Mouse (Mus musculus): Measurements from ENCODE around the gene Nmnat2.
A peak's percentile ranks its signal among the peaks of the same experiment; 100 is the strongest.

Gene Nmnat2

GRCm38 (mm10) chr1:153021034-153021638 is 66.3 kb downstream of the Nmnat2 start:
- no peak for DNase-seq

GRCm38 (mm10) chr1:153023018-153023417 is 68.2 kb downstream of the Nmnat2 start:
- DNase-seq = no peak

DNA sequence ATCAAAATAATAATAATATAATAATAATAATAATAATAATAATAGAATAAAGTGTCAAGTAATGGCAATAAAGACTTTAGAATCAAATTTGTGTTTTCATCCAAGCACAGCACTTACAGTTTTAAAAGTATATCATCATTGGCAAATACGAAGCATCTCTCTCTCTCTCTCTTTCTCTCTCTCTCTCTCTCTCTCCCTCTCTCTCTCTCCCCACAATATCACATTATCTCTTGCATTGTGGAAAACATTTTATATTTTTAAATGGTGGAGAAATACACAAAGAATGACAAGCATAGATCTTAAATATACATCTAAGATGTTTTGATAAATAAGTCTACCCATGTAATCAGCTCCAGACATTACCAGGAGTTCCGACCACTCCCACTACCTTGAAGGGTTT is 69.1 kb downstream of the Nmnat2 start:
- no peak for DNase-seq

DNA sequence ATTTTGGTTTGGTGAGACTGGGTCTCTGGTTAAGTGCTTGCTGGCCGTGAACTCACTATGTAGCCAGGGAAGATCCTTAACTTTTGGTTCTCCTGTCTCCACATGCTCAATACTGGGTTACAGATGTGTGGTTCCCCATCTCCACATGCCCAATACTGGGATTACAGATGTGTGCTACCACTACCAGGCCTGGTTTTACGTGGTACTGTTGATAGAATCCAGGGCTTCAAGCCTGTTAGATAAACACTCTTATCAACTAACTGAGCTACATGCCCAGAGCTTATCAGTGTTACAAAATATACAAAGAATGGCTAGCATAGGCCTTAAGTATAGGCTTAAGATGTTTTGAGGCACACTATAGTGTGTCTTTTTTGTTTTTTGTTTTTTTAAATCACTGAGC is 69.7 kb downstream of the Nmnat2 start:
- DNase-seq = no peak

DNA sequence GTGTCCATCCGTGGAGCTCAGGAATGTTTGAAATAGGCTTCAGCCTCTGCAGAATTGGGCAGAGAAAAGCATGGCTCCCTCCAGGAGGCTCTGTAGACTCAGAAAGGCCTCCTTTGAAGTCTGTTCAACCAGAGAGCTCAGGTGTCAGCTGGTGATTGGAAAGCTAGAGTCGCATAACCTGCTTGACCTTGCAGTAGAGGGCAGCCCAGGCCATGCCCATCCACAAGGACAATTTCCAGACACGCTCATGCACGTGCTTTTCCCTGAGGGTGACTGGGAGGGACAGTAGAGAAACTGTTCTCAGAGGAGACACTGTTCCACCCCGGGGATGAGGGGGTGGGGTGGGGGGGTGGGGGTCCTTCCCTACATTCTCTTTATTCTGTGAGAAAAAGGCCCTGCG is 76.6 kb downstream of the Nmnat2 start:
- DNase-seq = no peak

GRCm38 (mm10) chr1:153031954-153032353 is 77.2 kb downstream of the Nmnat2 start:
- DNase-seq = no peak

- DNase-seq = no peak
Observed at GRCm38 (mm10) chr1:153033145-153033908, 78.5 kb downstream of the Nmnat2 start.

- DNase-seq = no peak
Observed at GRCm38 (mm10) chr1:153034064-153034463, 79.3 kb downstream of the Nmnat2 start.

DNA sequence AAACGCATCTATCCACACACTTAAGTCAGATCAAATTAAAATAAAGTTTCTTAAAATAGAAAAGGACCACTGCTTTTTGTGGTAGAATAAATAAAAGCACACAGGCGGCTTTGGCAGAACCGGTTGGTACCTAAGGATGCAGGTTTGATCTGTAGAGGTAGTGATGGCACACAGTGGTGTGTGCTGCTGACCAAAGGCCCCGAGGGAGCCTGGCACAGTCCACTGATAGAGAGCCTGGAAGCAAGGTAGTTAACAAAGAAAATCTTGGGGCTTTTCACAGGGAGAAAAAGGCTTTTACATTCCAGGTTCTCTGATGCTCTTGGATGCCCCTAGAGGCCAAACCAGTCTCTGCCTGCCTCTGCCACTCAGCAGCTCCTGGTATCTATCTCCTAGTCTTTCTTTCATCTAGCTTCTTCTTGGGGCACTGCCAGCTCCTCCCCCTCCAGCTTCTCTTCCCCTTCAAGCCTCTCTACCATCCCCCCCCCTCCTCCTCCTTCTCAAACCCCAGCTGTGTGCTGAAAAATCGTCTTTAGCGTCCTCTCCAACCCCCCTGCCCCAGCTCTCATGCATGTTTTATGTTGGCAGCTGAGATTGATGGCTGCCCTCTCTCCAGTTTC is 80.6 kb downstream of the Nmnat2 start:
- DNase-seq = peak; percentile 64

DNA sequence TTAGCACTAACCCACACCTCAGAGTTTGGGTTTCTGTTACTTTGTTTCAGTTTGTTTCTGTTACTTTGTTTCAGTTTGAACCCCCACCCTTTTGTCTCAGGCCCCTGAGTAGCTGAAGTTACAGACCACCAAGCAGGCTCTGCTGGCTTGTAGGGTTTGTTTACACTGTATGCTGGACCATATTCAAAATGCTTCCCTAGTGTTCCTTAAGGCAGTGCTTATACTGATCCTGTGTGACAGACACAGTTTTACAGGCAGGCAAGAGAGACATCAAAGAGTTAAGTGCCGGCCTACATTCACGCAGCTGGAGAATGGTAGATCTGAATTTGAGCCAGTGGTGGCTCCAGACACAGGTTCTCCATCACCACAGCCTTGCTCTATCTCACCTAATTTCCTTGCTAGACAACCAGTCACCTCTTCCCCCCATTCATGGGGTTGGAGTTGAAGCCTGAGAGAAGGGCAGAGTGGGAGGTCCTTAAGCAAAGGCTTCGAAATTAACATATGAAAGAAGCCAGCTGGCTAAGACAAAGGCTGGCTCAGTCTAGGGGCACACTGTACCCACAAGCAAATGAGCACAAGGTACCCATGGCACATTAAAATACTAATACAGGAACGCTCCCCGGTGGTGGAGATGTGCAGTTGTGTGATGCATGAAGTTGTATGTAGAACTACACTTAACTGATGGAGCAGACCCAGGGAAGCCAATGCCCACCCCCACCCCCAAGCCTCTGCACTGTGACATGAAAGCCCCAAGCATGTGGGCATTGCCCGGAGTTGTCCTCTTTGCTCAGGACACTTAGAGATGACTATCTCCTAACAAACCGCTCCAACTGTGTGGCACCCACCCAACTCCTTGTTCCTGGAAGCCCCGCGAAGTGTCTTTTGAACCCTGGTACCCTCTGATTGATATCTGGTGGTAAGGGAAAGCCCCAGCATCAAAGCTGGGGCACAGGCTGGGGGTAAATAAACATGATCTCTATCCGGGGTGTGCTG is 82.9 kb downstream of the Nmnat2 start:
- no peak for DNase-seq

- peak; percentile 21 for DNase-seq
Observed at GRCm38 (mm10) chr1:153040091-153040490, 85.3 kb downstream of the Nmnat2 start.

GRCm38 (mm10) chr1:153041046-153041445 is 86.3 kb downstream of the Nmnat2 start:
- DNase-seq = no peak

GRCm38 (mm10) chr1:153042318-153042717 is 87.5 kb downstream of the Nmnat2 start:
- DNase-seq = no peak

DNA sequence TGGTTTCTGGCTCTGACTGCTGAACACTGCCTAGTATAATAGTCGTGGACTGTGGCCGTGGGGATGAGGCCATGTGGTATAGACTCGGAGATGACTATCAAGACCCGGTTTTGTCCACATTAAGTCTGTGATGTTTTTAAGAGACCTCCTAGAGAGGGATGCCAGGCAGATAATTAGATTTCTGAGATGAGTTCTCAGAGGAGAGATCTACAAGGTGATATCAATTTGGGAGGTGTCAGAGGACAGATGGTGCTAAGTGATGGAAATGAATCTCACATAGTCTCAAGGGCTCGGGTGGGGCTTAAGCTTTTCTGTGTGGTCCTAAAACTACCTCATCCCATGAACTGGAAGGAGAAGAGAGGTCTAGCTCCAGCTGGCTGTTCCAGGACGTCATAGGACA is 88.5 kb downstream of the Nmnat2 start:
- DNase-seq = no peak

GRCm38 (mm10) chr1:153045368-153045767 is 90.6 kb downstream of the Nmnat2 start:
- no peak for DNase-seq

- peak; percentile 72 for DNase-seq
Observed at GRCm38 (mm10) chr1:153048147-153048878, 93.5 kb downstream of the Nmnat2 start.

DNA sequence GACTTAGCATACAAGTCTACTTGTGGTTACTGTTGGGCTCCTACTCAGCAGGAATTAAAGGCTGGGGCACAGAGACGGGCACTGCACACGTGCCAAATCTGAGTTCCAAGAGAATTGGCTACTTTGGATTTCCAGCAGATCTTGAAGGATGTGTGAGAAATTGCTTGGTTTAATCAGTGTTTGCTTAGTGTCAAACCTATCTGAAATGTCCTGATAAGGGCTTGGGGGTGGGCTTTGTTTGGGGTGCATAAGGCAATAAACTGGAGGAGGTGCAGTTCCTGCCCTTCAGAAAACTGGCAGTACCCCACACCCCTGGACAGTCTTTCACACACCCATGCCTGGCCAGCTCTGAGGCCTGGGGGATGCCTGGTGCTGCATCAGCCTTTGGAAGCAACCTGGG is 94.7 kb downstream of the Nmnat2 start:
- DNase-seq = no peak

DNA sequence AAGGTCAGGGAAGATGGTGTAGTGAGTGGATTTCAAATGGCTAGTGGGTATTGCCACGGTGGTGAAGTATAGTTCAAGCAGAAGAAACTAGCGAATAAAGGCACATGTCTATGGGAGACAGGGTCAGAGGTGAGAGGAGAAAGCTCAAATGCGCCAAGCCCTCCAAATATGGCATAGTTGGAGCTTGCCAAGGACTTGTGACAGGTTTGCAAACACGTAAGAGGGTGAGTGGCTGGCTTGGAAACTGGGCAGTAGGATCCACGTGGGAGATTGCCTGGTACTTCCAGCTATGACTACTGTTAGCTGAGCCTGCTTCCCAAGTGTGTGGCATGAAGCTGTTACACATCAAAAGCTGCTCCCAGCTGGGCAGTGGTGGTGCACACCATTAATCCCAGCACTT is 96.7 kb downstream of the Nmnat2 start:
- DNase-seq = no peak

DNA sequence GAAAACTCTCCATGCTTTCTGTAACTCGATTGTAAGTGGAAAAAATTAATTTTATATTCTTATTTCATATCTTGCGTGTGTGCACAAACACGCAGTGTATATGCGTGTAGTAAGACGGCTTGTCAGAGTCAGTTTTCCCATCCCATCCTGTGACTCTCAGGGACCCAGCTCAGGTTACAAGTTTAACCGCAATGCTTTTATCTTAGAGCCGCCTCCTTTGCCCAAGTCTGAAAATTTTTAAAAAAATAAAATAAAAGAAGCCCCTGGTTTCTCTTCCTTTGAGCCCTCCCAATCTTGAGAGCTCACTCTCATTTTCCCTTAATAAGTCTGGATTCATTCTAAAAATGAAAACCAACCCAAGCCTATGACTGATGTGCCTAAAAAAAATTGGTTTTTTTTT is 98.8 kb downstream of the Nmnat2 start:
- no peak for DNase-seq

DNA sequence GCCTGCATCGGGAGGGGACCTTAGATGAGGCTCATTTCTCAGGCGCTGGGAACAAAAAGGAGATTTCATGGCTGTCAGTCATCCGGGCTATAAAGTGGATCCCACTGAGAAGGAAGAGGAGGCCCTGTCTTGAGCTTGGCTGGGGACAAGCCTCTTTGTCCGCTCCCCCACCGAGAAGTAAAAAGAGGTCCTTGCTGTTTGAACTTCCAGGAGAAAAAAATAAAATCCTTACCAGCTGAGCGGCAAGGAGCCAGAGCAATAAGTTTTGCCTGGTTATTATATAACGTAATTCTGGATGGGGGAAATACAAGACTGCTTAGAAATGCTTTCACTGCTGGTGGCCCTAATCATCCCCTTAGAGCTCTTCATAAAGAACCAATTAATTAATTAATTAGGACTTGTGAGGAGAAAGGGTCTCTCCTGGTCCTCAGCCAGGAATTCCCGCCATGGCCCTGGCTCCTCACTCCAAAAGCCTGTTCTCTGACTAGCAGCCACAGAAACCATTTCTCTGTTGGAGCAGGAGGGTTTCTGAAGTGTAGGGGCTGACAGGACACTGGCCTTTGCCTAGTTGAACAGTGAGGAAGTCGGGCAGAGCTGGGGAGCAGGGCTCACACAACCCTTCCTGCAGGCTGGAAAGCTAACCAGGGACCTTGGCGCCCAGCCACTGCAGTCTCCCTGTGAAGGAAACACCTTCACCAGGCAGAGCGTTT is 99.5 kb downstream of the Nmnat2 start:
- DNase-seq = peak; percentile 46

DNA sequence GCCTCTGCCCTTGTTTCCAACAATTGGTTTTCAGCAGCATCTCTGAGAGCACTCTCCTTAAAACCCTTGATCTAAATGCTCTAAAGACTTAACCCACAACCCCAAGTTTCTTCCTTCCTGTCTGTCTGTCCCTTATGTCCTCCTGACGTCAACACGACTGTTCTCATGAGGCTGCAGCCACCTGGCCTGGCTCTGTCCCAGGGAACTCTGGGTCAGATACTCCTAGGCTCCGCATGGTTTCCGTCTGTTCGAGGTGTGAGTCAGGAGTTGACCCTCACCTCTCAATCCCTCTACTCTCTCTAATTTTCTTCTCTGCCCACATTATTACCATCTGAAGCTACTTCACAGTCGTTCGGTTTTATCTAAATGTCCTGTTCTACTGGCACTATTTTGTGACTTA is 103.5 kb downstream of the Nmnat2 start:
- DNase-seq = no peak

DNA sequence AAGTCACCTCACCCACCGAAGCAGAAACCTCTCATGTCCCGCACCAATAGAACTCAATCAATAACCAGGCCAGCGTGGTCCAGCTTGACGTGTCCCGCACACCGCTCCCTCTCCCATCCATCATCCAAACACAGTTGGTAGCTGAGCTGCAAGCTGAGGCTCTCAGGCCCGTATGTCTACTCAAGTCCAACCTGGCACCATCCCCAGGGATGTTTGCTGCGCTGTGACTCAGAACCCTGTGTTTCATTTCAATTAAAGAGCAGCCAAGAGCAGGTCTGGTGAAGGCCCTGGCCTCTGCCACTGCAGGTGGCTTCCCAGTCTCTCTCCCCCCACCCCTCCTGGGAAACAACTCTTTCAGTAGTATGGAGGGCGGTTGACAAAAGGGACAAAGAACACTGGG is 104.8 kb downstream of the Nmnat2 start:
- no peak for DNase-seq
